Mouse (Mus musculus) layer of hippocampus, postnatal 14 days (tissue): ENCODE measurements around the gene Fbxl12. TPM values are rescaled to one million over a fixed set of nuclear protein-coding genes. Genes with fewer than 3 reads are reported as not detected.
A peak's percentile ranks its signal among the peaks of the same experiment; 100 is the strongest.
"Not testable (repeated sequence)": the region's sequence is repeated elsewhere in the genome, so short reads cannot be mapped to it uniquely, and the experiment has no call there.

Source experiments
- DNase-seq, 2 experiments: peaks; one replicate each; pipeline ENCODE4 v3.0.0; 2021 to 2022; ENCODE audit warnings: low spot score in 2 of 2, mixed read lengths in 1 of 2
- long read RNA-seq, 2 experiments: library from polyadenylated mRNA; stranded (forward); transcript quantifications; one replicate each; pipeline ENCODE4 v2.0.0; 2021
- total RNA-seq, 2 experiments: library from RNA; stranded (reverse); gene quantifications; 2 replicates each; pipeline ENCODE4 v1.2.3; 2021

Gene Fbxl12
- total RNA-seq, result 10 to 100 TPM; 17.9 to 18.9 TPM
- long read RNA-seq, experiment 1, partial matches to known transcripts, result 0 of 4 reads
- long read RNA-seq, experiment 1, other reads (novel, unspliced or antisense), result 1 of 4 reads
- long read RNA-seq, experiment 2, partial matches to known transcripts, result 0 of 5 reads
- long read RNA-seq, experiment 2, other reads (novel, unspliced or antisense), result 1 of 5 reads

GRCm38 (mm10) chr9:20644360-20645081 lies at the start of gene Fbxl12:
Gene Fbxl12 (minus strand): TSS chr9:20644767.
- DNase-seq, result peak; percentile 76 to 81

- DNase-seq, result no peak
Observed at GRCm38 (mm10) chr9:20692863-20693262, 48.3 kb upstream of the Fbxl12 start.

- DNase-seq, result not testable (repeated sequence)
Observed at GRCm38 (mm10) chr9:20690449-20690848, 45.9 kb upstream of the Fbxl12 start.

- no peak for DNase-seq
Observed at GRCm38 (mm10) chr9:20689913-20690312, 45.3 kb upstream of the Fbxl12 start.

- no peak for DNase-seq
Observed at GRCm38 (mm10) chr9:20689403-20689802, 44.8 kb upstream of the Fbxl12 start.

- DNase-seq, result no peak
Observed at GRCm38 (mm10) chr9:20685081-20685861, 40.7 kb upstream of the Fbxl12 start.

GRCm38 (mm10) chr9:20682389-20682722 lies 37.8 kb upstream of the Fbxl12 start:
- DNase-seq, result no peak

- DNase-seq, result no peak
Observed at GRCm38 (mm10) chr9:20681546-20682388, 37.2 kb upstream of the Fbxl12 start.

GRCm38 (mm10) chr9:20680378-20680958 lies 35.9 kb upstream of the Fbxl12 start:
- DNase-seq, result no peak

- DNase-seq, result no peak
Observed at GRCm38 (mm10) chr9:20677892-20678291, 33.3 kb upstream of the Fbxl12 start.

- DNase-seq, result no peak
Observed at GRCm38 (mm10) chr9:20672047-20672446, 27.5 kb upstream of the Fbxl12 start.

GRCm38 (mm10) chr9:20668065-20668464 lies 23.5 kb upstream of the Fbxl12 start:
- DNase-seq, result no peak

GRCm38 (mm10) chr9:20666510-20667034 lies 22.0 kb upstream of the Fbxl12 start:
- DNase-seq, result no peak

- DNase-seq, result no peak
Observed at GRCm38 (mm10) chr9:20665925-20666324, 21.4 kb upstream of the Fbxl12 start.

- DNase-seq, result no peak
Observed at GRCm38 (mm10) chr9:20664982-20665637, 20.5 kb upstream of the Fbxl12 start.

GRCm38 (mm10) chr9:20664366-20664765 lies 19.8 kb upstream of the Fbxl12 start:
- DNase-seq, result peak; percentile 69 to 80

- DNase-seq, result peak; percentile 59 to 73
Observed at GRCm38 (mm10) chr9:20663956-20664355, 19.4 kb upstream of the Fbxl12 start.

- no peak for DNase-seq
Observed at GRCm38 (mm10) chr9:20662874-20663273, 18.3 kb upstream of the Fbxl12 start.

- DNase-seq, result peak; percentile 82
Observed at GRCm38 (mm10) chr9:20662325-20662724, 17.8 kb upstream of the Fbxl12 start.

GRCm38 (mm10) chr9:20657546-20657945 lies 13.0 kb upstream of the Fbxl12 start:
- no peak for DNase-seq
